In genomic region chr17:90088314-90088650, GRCm38 (mm10) we compare ENCODE assay signal across 8 mouse cellular contexts.
DNase-seq lines count a peak whose midpoint lies in the region; ATAC-seq lines count a peak whose summit lies in the region.

No protein-coding gene starts in this region.

- H3K27ac ChIP-seq in hindbrain, embryonic 12.5 days, result peak overlapping the region; percentile 87

- peak; percentile 34 for DNase-seq in WW6 (ENCODE audit: low read depth, low spot score)
- DNase-seq in cerebellum, postnatal 25 days, result peak; percentile 97 to 98
- DNase-seq in frontal cortex, postnatal 25 days (ENCODE audit: low spot score in 2 of 2), result peak; percentile 78 to 82
- DNase-seq in left cerebral cortex, adult 8-10 months (ENCODE audit: low spot score in 2 of 2), result peak; percentile 84 to 94
- DNase-seq in right cerebral cortex, adult 2 months (ENCODE audit: low spot score in 2 of 2), result peak; percentile 93 to 94

- peak overlapping the region; percentile 54; the same call in 1 of the 2 replicates for H3K9ac ChIP-seq in hindbrain, embryonic 12.5 days

- H3K4me1 ChIP-seq in hindbrain, embryonic 12.5 days, result 0 out of 2 replicates have a peak, but pooled peaks cover 3% of the 10 kb centered on the region
- H3K4me1 ChIP-seq in megakaryocyte, embryonic 14.5 days, result no peaks in the 10 kb centered on the region

- WGBS in hindbrain, embryonic 12.5 days, result 2% methylated on average over 12 of the region's 12 CpGs

- peak overlapping the region; percentile 57 for H3K4me2 ChIP-seq in hindbrain, embryonic 12.5 days (replicated peaks)

- peak; percentile 100 for ATAC-seq in hindbrain, embryonic 12.5 days (ENCODE audit: low FRiP score)
- no peak for ATAC-seq in inflammation-experienced regulatory T-cells, adult 6 months

- H3K9me3 ChIP-seq in hindbrain, embryonic 12.5 days (replicated peaks), result no peaks in the 10 kb centered on the region
- H3K9me3 ChIP-seq in megakaryocyte, embryonic 14.5 days, result peaks cover 9% of the 10 kb centered on the region; the same call in 1 of the 2 replicates

- H3K36me3 ChIP-seq in hindbrain, embryonic 12.5 days, result no peaks in the 10 kb centered on the region
- no peaks in the 10 kb centered on the region for H3K36me3 ChIP-seq in megakaryocyte, embryonic 14.5 days (replicated peaks; ENCODE audit: low read length)

- H3K4me3 ChIP-seq in hindbrain, embryonic 12.5 days, result peak overlapping the region; percentile 33
- H3K4me3 ChIP-seq in megakaryocyte, embryonic 14.5 days (replicated peaks), result peak overlapping the region; percentile 44

- H3K27me3 ChIP-seq in hindbrain, embryonic 12.5 days, result no peaks in the 10 kb centered on the region
- H3K27me3 ChIP-seq in megakaryocyte, embryonic 14.5 days (replicated peaks), result no peaks in the 10 kb centered on the region

Comparison
In these comparisons a context has a peak if more than half of its experiments do, and no peak if none do; other contexts are left out.
1. DNase-seq: peak in every context shown above with its lines; median percentile 98 in cerebellum, postnatal 25 days; 94 in right cerebral cortex, adult 2 months; 89 in left cerebral cortex, adult 8-10 months; 80 in frontal cortex, postnatal 25 days; 34 in WW6.